Mouse (Mus musculus) gastrocnemius, postnatal 10 days (tissue): ENCODE measurements at regions not wholly inside any gene's neighbourhood (a gene's known extent, or its start where the extent isn't known, plus 50 kb on each side); places are given as distances from the start of the nearest gene placed in this dataset.

Experiments
- DNase-seq: peaks from one replicate; pipeline ENCODE4 v3.0.0; 2021; ENCODE audit warnings: mixed read lengths

DNA sequence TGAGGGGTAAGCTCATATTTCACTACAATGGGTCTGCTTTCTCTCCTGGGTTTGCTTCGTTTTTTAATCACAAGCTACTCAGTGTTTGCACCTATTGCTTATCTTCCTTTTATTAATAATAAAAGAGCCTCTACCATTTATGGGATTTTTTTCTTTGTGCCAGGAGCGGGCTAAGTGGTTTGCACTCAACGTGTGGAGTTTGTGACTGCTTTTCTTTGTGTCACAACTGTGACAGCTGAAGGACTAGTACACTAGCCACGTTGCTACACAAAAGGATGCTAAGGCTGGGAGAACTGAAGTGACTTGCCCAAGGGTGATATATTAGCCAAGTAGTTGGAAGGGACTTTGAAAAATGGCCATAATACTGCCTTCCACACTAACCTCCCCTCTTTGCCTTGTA, 271.8 kb upstream of the Ppargc1a start:
- no peak for DNase-seq

DNA sequence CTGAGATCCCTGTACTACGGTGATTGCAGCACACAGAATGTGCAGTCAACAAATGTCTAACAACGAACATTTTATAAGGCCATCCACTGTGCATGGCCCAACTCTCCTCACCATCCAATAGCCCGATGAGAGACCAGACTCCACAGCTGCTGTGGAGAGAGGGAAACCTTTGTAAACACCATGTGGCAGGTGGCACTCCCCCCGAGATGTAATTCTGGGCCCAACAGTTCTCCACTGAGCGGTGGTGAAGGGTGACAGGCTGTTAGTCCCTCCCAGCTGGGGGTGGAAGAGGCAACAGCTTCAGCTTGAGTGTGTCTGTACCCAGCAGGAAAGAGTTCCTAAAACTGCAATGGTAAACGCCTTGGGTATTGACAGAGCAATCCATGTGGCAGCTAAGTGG, 263.0 kb upstream of the Ppargc1a start:
- no peak for DNase-seq

- DNase-seq: no peak
These were observed 262.5 kb upstream of the Ppargc1a start for GRCm38 (mm10) chr5:51830015-51830414.

DNA sequence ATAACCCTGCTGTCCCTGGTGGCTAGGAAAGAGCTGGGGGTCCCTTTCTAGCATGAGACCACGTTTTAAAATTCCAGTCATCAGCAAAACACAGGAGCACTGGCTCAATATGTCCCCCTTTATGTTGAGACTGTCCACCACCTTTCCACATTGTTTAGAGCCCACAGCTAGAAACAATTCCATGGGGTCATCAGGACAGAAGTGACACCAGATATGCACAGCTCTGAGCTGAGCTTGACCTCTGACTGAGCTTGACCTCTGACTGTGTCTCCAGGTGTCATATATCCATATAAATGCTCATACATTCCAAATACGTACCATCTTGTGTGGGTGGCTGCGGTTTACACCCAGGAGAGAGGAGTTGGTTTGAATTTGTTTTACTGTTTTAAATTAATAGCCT, 262.1 kb upstream of the Ppargc1a start:
- no peak for DNase-seq

GRCm38 (mm10) chr5:51829020-51829419, 261.5 kb upstream of the Ppargc1a start:
- DNase-seq: no peak

GRCm38 (mm10) chr5:51826269-51826668, 258.7 kb upstream of the Ppargc1a start:
- DNase-seq: no peak

DNA sequence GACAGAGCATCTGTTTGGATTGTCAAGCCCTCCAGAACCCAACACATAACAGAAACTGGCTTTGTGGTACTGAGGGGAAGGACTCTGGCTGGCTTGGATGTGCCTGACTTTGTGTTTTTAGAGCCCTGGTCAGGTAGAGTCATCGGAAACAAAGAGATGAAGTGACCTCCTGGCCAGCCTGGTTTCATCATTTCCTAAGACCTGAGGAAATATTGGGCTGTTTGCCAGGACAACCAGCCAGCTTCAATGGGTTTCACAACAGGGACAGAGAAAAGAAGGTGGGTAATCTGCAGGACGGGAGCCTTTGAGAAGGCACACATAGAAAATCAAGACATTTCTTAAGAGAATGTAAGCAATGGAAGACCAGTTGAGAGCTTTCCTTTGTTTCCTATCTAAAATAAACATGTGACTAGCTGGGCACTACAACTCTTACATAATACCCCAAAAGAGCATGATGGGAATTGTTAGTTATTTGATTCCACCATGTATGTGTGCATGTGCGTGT, 258.1 kb upstream of the Ppargc1a start:
- DNase-seq: no peak

GRCm38 (mm10) chr5:51824731-51825130, 257.2 kb upstream of the Ppargc1a start:
- no peak for DNase-seq

GRCm38 (mm10) chr5:51823657-51824056, 256.1 kb upstream of the Ppargc1a start:
- no peak for DNase-seq

GRCm38 (mm10) chr5:51816258-51816657, 248.7 kb upstream of the Ppargc1a start:
- DNase-seq: no peak

DNA sequence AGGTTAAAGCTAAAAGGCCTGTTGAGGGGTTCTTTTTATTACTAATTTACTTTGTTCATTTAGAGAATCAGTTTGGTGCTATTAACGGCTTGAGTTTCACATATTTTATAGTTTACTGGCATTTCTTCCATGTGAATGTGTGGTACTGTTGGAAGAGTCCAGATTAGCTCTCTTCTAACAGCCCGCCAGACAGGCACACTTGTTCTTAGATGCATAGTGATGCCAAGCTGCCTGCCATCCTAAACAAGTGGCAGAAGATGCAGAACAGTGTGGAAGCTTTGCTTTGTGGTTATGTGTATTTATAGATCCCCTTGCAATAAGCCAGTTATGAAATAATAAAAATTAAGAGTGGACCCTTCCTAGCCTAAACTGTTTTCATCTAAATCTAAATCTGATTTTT, 244.2 kb upstream of the Ppargc1a start:
- no peak for DNase-seq

DNA sequence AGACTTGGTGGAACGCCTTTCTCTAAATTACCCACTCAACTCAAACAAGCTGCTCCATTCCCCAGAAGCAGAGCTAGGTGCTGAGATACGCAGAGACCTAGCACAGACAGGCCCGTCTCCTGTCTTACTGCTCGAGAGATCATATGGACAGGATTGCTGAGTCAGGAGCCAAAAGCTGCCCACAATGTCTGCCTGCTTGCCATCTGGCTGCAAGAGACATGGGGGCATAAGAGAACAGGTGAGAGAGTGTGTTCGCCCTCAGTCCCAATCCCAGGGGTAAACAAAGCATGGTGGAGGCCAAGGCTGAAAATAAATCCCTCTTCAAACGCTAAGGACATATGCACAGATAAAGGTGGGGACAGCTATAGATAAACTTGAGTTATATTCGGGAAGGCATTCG, 234.0 kb upstream of the Ppargc1a start:
- no peak for DNase-seq

DNA sequence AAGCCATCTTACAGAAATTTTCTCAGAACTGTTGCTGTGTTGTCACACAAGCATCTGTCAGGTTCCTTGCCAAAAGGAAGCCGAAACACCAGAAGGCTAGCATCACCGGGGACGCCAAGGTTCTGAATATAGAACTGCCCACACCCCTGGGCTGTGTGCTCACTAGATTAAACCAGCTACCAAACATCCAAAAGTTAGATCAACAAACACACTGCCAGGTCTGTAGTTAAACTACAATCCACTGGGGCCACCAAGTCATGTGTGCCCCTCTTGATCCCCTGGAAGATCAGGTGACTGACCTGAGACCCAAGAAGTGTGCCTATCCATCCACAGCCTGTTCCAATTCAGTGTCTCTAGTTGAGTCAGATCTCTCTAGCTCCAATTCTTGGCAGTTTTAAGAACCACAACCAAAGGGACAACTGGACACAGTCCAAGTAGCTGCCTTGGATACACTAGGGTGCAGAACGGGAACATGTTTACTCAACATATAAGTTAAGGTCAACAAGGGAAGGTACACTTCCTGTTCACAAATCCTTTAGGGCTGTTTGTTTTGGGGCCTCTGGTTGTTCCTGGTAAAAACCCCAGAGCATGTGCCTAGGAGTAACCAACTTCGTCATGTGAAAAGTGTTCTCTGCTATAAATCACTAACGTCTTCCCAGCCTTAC, 232.0 kb upstream of the Ppargc1a start:
- no peak for DNase-seq

GRCm38 (mm10) chr5:51794097-51794496, 226.6 kb upstream of the Ppargc1a start:
- no peak for DNase-seq

DNA sequence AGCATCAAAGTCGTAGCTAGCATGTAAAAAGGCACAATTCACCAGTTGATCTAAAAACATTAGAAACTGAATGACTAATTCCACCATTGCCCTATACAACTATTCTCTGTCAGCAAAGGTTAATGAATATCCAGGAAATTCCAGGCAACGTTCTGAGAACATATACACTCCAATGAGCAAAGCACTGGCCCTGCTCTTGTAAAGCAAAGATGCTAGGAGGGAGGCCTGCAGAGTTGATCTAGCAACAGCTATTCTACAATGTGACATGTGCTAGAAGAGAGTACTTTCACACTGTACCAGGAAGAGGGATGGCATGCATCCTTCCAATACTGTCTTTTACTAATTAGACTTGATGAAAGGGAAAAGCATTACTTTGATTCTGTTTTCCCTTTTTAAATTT, 225.4 kb upstream of the Ppargc1a start:
- no peak for DNase-seq

DNA sequence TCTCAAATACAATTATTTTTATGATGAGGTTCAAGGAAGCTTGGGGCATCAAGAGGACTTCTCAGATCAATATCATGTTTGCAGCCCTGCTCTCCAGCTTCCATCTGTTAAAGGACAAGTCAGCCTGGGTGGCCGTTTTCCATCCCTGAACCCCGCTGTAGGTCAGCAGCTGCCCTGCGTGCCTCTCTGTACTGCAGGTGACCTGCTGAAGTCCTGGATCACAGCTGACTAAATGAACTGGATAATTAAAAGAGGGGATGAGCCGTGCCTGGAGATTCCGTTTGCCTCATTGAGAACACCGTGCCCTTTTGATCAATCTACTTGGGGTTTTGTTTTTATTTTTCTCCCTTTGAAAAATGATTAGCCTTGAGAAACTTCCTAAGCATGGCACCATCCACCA, 221.2 kb upstream of the Ppargc1a start:
- no peak for DNase-seq

DNA sequence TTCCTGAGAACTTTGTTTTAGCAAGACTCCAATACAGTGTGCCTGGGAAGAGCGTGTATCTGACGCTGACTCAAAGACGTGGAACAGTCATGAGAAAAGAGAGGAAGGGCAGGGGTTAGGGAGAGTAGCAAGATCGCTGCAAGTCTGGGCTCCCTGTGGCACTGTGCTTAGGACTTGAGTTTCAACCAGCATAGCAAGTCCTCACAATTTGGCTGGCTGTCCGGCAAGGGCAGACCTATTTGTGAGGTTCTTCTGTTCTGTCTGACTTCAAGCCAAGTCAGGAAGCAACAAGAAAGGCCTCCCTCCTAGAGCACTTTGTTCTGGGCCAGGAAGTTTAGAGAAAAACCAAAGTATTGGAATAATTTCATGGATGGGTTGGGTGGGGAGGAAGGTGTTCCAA, 216.0 kb upstream of the Ppargc1a start:
- no peak for DNase-seq

GRCm38 (mm10) chr5:51783099-51783498, 215.6 kb upstream of the Ppargc1a start:
- DNase-seq: no peak

DNA sequence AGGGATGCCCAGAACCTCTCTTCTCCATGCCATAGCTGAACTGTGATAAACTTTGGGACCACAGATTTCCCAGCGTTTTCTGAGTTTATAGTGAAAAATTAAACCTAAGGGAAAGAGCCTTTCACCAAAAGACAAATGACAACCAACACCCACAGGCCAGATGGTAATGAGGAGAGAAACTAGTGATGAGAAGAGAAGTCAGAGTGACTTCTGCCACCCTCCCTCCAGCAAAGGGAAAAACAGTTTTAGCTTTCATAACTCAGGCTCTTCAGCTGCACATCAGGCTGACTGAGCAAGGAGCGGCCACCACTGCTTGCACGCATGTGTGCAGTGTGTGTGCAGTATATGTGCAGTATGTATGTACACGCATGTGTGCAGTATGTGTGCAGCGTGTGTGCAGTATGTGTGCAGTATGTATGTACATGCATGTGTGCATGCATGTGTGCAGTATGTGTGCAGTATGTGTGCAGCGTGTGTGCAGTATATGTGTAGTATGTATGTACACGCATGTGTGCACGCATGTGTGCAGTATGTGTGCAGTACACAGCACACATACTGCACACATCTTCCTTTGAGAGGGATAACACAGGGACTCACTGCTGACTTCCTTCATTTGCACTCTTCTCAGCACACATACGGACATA, 208.1 kb upstream of the Ppargc1a start:
- DNase-seq: no peak

GRCm38 (mm10) chr5:51771655-51772054, 204.1 kb upstream of the Ppargc1a start:
- no peak for DNase-seq

DNA sequence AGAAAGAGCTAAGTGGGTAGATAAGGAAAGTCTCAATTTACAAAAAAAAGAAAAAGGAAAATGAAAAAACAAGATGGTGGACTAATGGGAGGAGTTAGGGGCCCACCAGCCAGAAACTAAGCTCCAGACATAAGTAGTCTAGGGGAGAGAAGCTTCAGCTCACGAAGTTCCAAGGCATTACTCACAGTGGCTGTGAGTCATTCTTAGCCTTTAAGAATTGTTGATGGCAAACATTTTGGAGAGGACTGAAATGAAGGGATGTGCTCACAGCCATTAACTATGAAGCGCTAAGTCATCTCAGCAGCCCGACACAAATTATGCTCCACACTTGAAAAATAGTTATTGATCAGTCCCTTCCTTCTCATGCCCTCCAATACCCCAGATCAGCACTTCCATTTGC, 198.6 kb upstream of the Ppargc1a start:
- no peak for DNase-seq

DNA sequence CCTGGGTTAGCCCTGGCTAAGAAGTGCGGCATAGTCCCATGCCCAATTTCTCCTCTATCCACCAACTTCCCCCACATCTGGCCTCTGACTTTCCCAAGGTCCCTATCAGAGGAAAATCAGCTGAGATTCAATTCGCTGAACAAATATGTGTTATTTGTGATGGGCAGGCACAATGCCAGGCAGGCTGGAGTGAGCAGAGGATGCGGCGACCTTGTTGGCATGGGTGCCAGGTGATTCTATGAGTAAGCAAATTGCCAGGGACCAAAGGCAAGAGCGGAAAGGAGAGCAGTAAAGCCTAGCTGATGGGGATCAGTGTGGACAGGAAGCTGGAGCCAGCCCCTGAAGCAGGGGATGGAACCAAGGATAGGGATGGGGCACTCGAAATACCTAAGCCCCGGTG, 196.9 kb upstream of the Ppargc1a start:
- no peak for DNase-seq

GRCm38 (mm10) chr5:51763599-51763998, 196.1 kb upstream of the Ppargc1a start:
- DNase-seq: no peak

- no peak for DNase-seq
These were observed 194.8 kb upstream of the Ppargc1a start for GRCm38 (mm10) chr5:51762352-51762751.
